Mouse (Mus musculus) intestine, postnatal 0 days (tissue): ENCODE data around the gene Rpl22l1. TPM values are rescaled to one million over a fixed set of nuclear protein-coding genes. Genes with fewer than 3 reads are reported as not detected.

Source experiments
- ATAC-seq: fragments of 200-750 bp; cut with Nextera tagmentation; 2 replicates; pipeline ENCODE4 v1.8.0; 2017; ENCODE audit warnings: mild to moderate bottlenecking, moderate TSS enrichment, moderate library complexity
- H3K27ac ChIP-seq: fragments of 300-500 bp; sonication (generic); 2 replicates; pipeline ENCODE4 v1.5.1; 2014; ENCODE audit warnings: mild to moderate bottlenecking, low read depth, low read length, moderate library complexity
- H3K27me3 ChIP-seq: fragments of 300-500 bp; sonication (generic); replicated peaks from 2 replicates; pipeline ENCODE4 v1.6.1; 2014; ENCODE audit warnings: low read length, mixed read lengths; ENCODE audit not compliant: control insufficient read depth, insufficient read depth
- H3K36me3 ChIP-seq: fragments of 300-500 bp; sonication (generic); 2 replicates; pipeline ENCODE4 v1.6.1; 2014; ENCODE audit warnings: mild to moderate bottlenecking, moderate library complexity; ENCODE audit not compliant: control insufficient read depth, insufficient read depth
- H3K4me1 ChIP-seq: fragments of 300-500 bp; sonication (generic); replicated peaks from 2 replicates; pipeline ENCODE4 v1.6.1; 2014; ENCODE audit warnings: antibody characterized with exemption, low read length, mixed read lengths; ENCODE audit not compliant: control insufficient read depth, insufficient read depth
- H3K4me2 ChIP-seq: fragments of 300-500 bp; sonication (generic); replicated peaks from 2 replicates; pipeline ENCODE4 v1.6.1; 2014; ENCODE audit warnings: low read depth, mild to moderate bottlenecking, moderate library complexity
- H3K4me3 ChIP-seq: fragments of 300-500 bp; sonication (generic); 2 replicates; pipeline ENCODE4 v1.5.1; 2014; ENCODE audit warnings: low read depth, low read length
- H3K9ac ChIP-seq: fragments of 300-500 bp; sonication (generic); 2 replicates; pipeline ENCODE4 v1.6.1; 2014; ENCODE audit warnings: mild to moderate bottlenecking, low read depth, low read length
- H3K9me3 ChIP-seq: fragments of 300-500 bp; sonication (generic); 2 replicates; pipeline ENCODE4 v1.6.1; 2016; ENCODE audit warnings: mixed run types; ENCODE audit not compliant: control insufficient read depth
- CTCF ChIP-seq: sonication (generic); IDR thresholded peaks from 2 replicates; pipeline ENCODE4 v1.5.1; 2016; ENCODE audit warnings: low read depth, mild to moderate bottlenecking, control low read depth, antibody characterized with exemption, moderate library complexity
- WGBS: fragments of 180-500 bp; shearing (Covaris S2); extraction: QIAGEN DNeasy Blood & Tissue Kit; methylation state at CpG from one replicate; pipeline ENCODE4 v1.1.7; 2014; 5-methylcytosine and 5-hydroxymethylcytosine counted together
- polyA plus RNA-seq: library from polyadenylated mRNA; unstranded; fragments of >200 nt; fragmentation: Nextera tagmentation; extraction: Ambion mirVana; gene quantifications from 2 replicates; pipeline ENCODE4 v1.2.1, GENCODE M21; 2015

Gene Rpl22l1
- polyA plus RNA-seq, 1 experiment from 2014 or later: 444 TPM

DNA sequence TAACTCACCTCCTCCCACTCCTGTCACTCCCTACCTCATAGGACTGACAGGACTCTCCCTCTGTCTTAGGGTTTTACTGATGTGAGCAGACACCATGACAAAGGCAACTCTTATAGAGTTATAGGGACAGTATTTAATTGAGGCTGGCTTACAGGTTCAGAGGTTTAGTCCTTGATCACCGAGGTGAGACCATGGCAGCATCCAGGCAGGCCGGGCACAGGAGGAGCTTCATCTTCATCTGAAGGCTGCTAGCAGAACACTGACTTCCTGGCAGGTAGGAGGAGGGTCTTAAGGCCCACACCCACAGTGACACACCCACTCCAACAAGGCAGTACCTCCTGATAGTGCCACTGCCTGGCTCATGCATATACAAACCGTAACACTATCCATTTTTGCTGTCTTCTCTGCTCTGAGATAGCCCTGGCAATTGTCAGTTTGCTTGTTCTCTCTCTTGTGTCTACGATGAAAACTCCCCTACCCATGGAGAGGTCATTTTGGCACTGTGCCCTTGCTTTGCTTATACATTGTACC, 10.8 kb downstream of the Rpl22l1 start:
- H3K4me1 ChIP-seq: no peaks in the 10 kb centered on the region
- H3K4me2 ChIP-seq: no peak overlapping the region
- 73% methylated on average over 4 of the region's 4 CpGs for WGBS
- no peak overlapping the region for H3K9ac ChIP-seq
- no peak for TF ChIP-seq CTCF
- H3K27ac ChIP-seq: no peak overlapping the region
- no peaks in the 10 kb centered on the region for H3K27me3 ChIP-seq
- no peak overlapping the region for H3K4me3 ChIP-seq
- H3K36me3 ChIP-seq: no peaks in the 10 kb centered on the region
- H3K9me3 ChIP-seq: no peaks in the 10 kb centered on the region
- ATAC-seq: no peak

DNA sequence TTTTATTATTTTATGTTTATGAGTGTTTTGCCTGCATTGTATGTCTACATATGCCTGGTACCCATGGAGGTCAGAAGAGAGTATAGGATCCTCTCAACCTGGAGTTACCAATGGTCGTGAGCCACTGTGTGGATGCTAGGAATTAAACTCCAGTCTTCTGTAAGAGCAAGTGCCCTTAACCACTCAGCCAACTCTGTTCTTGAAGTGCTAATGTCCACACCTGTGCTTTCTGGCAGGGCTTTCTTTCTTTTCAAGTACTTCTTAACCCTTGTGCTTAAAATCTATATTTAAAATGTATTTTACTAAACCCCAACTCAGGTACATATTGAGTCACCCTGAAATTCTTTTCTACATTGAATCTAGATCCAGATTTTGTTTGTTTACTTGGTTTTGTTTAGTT, 21.0 kb downstream of the Rpl22l1 start:
- WGBS: 93% methylated on average over 1 of the region's 1 CpGs
- Histone ChIP-seq H3K4me1 (no peaks in the 10 kb centered on the region), H3K27me3 (no peaks in the 10 kb centered on the region), H3K27ac (no peak overlapping the region), H3K9ac (no peak overlapping the region), H3K36me3 (no peaks in the 10 kb centered on the region), H3K4me2 (no peak overlapping the region), H3K4me3 (no peak overlapping the region), H3K9me3 (no peaks in the 10 kb centered on the region)
- no peak for ATAC-seq
- TF ChIP-seq CTCF: no peak

DNA sequence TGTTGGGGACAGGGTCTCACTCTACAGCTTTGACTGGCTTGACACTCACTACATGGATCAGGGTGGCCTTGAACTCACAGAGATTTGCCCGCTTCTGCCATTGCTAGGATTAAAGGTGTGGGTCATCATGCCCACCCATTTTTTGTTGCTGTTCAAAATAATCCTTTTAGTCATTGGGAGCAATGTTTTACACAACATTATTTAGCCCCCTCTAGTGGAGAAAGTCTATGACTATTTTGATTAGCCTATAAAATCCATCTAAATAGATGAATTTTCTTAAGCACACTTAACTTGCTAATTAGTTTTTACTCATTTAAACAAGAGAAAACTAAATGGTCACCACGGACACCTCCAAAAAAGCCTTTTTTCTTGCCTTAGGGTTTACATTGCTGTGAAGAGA, 22.4 kb downstream of the Rpl22l1 start:
- H3K27ac ChIP-seq: no peak overlapping the region

DNA sequence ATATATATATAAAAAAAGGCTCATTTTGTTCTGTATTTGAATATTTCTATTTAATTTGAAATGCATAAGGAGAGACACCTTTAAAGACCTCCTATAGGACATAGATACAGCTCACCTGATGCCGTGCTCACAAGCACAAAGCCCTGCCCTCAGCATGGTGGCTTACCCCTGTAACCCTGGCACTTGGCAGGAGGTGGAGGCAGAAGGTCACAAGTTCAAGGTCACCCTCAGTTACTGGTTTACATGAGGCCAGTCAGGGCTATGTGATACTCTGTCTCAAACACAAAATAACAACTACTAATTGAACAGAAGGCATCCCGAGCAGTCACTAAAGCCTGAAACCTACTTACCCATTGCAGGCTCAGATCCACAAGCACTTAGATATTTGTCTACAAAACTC, 24.2 kb downstream of the Rpl22l1 start:
- no peaks in the 10 kb centered on the region for H3K36me3 ChIP-seq
- TF ChIP-seq CTCF: no peak
- H3K4me2 ChIP-seq: no peak overlapping the region
- ATAC-seq: no peak
- no peaks in the 10 kb centered on the region for H3K9me3 ChIP-seq
- no peak overlapping the region for H3K27ac ChIP-seq
- WGBS: 93% methylated on average over 2 of the region's 2 CpGs
- no peak overlapping the region for H3K4me3 ChIP-seq
- H3K4me1 ChIP-seq: no peaks in the 10 kb centered on the region
- no peak overlapping the region for H3K9ac ChIP-seq
- no peaks in the 10 kb centered on the region for H3K27me3 ChIP-seq

More for the DNA sequence above, 22.4 kb downstream of the Rpl22l1 start:
- H3K9ac ChIP-seq: no peak overlapping the region
- no peak for ATAC-seq
- no peak overlapping the region for H3K4me2 ChIP-seq
- no peaks in the 10 kb centered on the region for H3K4me1 ChIP-seq
- no peaks in the 10 kb centered on the region for H3K9me3 ChIP-seq
- peak; percentile 19; the same call in 1 of the 2 replicates for TF ChIP-seq CTCF
- no peak overlapping the region for H3K4me3 ChIP-seq
- H3K27me3 ChIP-seq: no peaks in the 10 kb centered on the region
- no peaks in the 10 kb centered on the region for H3K36me3 ChIP-seq
- 84% methylated on average over 2 of the region's 2 CpGs for WGBS

DNA sequence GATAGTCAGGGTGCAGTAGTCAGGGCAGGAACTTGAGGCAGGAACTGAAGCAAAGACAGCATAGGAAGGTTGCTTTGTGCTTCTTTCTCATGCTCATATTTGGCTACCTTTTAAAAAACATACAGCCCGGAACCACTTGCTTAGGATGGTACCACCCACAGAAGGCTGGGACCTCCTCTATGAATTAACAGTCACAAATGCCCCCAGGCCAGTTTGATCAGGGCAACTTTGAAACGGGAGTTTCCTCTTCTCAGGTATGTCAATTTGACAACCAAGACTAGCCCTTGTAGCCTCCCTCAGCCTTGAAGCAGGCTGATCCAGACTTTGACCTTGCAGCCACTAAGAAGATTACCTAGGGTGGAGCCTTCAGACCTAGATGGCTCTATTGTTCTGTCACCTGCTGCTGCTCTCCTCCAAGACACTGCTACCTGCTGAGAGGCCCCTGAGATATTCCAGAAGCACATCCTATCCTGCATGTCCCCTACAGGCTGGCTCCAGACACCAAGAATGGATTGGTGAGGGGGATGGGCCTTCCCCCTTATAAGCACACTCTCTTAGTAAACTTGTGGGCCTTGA, 31.6 kb downstream of the Rpl22l1 start:
- no peak overlapping the region for H3K4me2 ChIP-seq
- no peak for TF ChIP-seq CTCF
- H3K36me3 ChIP-seq: no peaks in the 10 kb centered on the region
- no peak overlapping the region for H3K9ac ChIP-seq
- 51% methylated on average over 2 of the region's 2 CpGs for WGBS
- ATAC-seq: peak; percentile 78
- H3K4me1 ChIP-seq: 0 out of 2 replicates have a peak, but pooled peaks cover 6% of the 10 kb centered on the region
- no peaks in the 10 kb centered on the region for H3K27me3 ChIP-seq
- H3K27ac ChIP-seq: peak overlapping the region; percentile 57
- H3K4me3 ChIP-seq: no peak overlapping the region
- no peaks in the 10 kb centered on the region for H3K9me3 ChIP-seq

DNA sequence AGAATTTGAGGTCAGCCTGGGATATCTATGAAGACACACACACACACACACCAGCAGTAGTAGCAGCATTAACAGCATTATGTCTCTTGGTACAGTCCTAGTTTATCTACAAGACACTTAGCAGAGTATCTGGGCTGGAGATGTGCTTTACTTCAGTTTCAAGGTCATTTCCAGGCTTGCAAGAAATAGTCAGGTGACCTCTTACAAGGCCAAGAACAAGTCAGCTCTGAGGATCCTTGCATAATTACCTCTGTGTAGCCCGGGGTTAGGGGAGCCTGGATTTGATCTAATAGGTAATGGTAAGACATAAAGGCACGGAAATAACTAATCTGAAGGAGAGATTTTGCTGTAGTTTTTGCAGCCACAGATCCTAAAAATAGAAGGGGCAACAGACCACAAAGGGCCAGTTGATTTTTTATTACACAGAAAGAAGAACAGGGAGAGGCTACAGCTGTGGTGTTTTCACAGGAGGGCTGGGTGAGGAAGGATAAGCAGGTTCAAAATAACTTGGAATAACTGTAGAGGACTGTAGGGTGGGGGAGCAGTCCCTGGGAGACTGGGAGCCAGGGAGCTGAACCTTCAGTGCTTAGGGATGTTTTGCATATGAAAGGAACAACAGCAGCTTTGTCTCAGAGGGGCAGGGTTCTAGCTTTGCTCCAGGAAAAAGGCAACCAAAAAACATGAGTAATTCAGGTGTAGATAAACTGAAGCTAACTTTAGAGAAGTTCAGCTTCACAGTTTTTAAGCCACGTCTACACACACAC, 36.8 kb downstream of the Rpl22l1 start:
- 0 out of 2 replicates have a peak, but pooled peaks have one; percentile 25 for ATAC-seq
- Histone ChIP-seq H3K9me3 (no peaks in the 10 kb centered on the region), H3K9ac (no peak overlapping the region), H3K4me3 (no peak overlapping the region), H3K27me3 (no peaks in the 10 kb centered on the region), H3K4me1 (0 out of 2 replicates have a peak, but pooled peaks cover 3% of the 10 kb centered on the region), H3K4me2 (no peak overlapping the region), H3K27ac (no peak overlapping the region), H3K36me3 (no peaks in the 10 kb centered on the region)
- WGBS: 35% methylated on average over 3 of the region's 3 CpGs
- TF ChIP-seq CTCF: no peak
